Mouse (Mus musculus) cerebral cortex, adult 2 months (tissue): ENCODE data around the gene Rreb1.

Experiments used
- WGBS: fragments of 180-500 bp; shearing (Covaris S2); methylation state at CpG from one replicate; pipeline ENCODE4 v1.1.7; 2018; 5-methylcytosine and 5-hydroxymethylcytosine counted together

Rreb1 gene

DNA sequence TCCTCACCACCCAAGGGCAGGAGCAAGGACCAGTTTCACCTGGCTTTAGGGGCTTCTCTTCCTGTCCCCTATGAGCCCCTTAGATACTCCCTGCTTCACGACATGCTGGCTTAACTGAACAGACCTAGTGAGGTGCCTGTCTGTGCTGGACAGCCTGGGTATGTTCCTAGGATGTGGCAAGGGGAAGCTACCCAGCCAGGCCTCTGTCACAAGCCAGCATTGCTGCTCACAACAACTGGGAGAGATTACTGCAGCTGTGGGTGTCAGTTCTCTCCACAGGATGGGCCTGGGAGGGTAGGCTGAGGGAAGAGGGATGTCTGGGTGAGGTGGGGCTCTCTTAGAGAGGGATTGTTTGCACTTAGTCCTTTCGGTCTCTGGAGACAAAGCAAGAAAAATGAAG, 142.5 kb downstream of the Rreb1 start:
- WGBS: 81% methylated on average over 2 of the region's 2 CpGs

- 80% methylated on average over 4 of the region's 4 CpGs for WGBS
Observed at GRCm38 (mm10) chr13:37923091-37923490, 144.9 kb downstream of the Rreb1 start.

DNA sequence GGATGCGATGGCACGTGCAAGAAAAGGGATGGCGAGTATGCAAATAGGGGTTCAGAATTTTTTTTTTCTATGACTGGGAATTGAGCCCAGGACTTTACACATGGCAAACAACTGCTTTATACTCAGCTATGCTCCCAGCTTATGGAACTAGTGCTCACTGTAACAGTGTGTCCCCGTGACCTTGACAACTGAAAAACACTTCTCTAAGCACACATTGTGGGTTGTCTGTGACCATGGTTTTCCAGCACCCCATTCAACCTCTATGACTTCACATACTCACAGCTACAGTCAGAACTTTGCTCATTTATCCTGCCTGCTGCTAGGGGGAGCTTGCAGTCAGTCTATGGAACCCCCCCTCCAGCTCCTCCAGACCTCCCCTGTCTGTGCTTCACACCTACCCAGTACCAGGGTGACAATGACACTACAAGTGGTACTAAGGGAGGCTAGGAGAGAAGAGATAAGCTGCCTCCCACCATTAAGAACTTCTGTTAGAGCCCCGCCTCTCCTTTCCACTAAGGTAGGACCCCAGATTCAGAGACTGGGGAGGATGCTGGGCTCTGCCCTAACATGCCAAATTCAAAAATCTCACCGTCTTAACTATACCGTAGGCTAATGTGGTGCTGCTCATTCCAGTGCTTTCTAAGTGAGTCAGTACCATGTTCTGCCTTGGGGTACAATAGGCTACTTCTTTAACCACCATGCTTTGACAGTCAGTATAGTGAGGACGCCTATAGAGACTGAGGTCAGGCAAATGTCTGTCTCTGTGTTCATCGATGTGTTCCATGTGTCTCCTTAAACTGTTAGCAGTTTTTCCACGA, 145.7 kb downstream of the Rreb1 start:
- WGBS: 71% methylated on average over 10 of the region's 10 CpGs

DNA sequence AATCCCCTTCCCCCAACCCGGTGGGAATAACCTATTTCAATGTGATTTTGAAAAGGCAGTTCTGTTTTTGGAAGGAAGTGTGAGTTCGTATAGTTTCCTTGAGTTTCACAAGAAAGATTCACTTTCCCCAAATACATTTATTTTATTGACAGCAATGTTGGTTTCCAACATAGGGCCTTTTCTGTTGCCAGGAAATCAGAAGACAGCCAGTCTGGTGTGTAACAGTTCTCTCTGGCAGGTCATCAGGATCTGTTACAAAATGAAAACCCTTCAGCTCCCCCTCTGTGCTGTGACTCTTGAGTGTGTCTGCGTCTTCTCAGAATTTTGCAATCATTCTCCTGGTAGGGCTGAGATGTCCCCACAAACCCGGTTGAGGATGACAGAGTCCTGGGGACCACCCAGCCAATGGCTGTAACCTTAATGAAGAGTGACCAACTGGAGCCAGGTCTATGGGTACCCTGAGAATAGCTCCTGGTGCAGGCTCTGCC, 146.3 kb downstream of the Rreb1 start:
- 76% methylated on average over 4 of the region's 4 CpGs for WGBS

DNA sequence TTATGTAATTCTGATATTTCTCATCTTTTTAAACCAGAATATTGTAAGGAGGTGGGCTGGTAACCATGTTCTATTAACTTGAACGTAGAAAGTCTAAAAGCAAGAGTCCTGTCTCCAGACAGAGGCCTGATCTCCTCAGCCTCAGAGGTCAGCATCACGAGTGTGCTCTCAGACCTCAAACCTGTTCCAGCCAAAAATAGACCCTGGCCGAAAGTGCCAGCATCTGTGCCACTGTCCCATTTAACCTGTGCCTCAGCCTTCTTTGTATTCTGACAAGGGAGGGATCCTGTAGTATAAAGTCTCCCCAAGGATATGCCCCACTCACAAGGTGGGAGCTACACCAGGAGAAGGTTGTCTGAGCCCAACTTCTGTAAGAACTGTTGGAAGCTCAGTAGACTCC, 148.2 kb downstream of the Rreb1 start:
- 92% methylated on average over 3 of the region's 3 CpGs for WGBS

GRCm38 (mm10) chr13:37929532-37929931, 151.3 kb downstream of the Rreb1 start:
- 95% methylated on average over 17 of the region's 17 CpGs for WGBS

- WGBS: 84% methylated on average over 13 of the region's 13 CpGs
Observed at GRCm38 (mm10) chr13:37930091-37930490, 151.9 kb downstream of the Rreb1 start.

DNA sequence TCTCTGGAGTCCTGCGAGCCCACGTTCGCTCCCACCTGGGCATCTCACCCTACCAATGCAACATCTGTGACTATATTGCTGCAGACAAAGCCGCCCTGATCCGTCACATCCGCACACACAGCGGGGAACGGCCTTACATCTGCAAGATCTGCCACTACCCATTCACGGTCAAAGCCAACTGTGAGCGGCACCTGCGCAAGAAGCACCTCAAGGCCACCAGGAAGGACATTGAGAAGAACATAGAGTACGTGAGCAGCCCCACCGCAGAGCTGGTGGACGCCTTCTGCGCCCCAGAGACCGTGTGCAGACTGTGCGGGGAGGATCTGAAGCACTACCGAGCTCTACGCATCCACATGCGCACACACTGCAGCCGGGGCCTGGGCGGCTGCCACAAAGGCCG, 152.4 kb downstream of the Rreb1 start:
- 97% methylated on average over 23 of the region's 23 CpGs for WGBS

GRCm38 (mm10) chr13:37931210-37931922, 153.2 kb downstream of the Rreb1 start:
- WGBS: 80% methylated on average over 27 of the region's 27 CpGs

- WGBS: 73% methylated on average over 4 of the region's 4 CpGs
Observed at GRCm38 (mm10) chr13:37934075-37934474, 155.9 kb downstream of the Rreb1 start.

GRCm38 (mm10) chr13:37934920-37935319, 156.7 kb downstream of the Rreb1 start:
- 74% methylated on average over 8 of the region's 8 CpGs for WGBS

- WGBS: 62% methylated on average over 3 of the region's 3 CpGs
Observed at GRCm38 (mm10) chr13:37936351-37936750, 158.2 kb downstream of the Rreb1 start.

GRCm38 (mm10) chr13:37940167-37940566, 162.0 kb downstream of the Rreb1 start:
- WGBS: 90% methylated on average over 2 of the region's 2 CpGs

GRCm38 (mm10) chr13:37940649-37941048, 162.4 kb downstream of the Rreb1 start:
- WGBS: 80% methylated on average over 5 of the region's 5 CpGs

DNA sequence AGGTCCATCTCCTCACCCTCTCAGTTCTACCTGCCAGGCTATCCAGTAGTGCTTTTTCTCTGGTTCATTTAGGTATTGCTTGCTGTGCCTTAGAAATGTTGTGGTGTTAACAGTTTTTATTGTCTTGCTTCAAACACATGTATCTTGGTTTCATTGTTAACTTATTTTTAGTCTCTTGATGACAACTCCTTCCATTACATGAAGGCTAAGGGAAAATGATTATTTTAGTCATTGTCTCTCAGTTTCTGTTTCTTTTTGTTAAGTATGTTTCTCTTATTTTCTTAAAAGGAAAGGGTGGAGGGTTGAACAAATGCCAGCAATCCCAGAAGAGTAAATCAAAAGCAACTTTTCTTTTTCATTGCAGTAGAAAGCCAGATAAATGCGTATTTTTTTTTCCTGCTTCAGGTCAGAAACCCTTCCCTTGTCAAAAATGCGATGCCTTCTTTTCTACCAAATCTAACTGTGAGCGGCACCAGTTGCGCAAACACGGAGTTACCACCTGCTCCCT, 163.0 kb downstream of the Rreb1 start:
- 87% methylated on average over 5 of the region's 5 CpGs for WGBS

- 70% methylated on average over 17 of the region's 17 CpGs for WGBS
Observed at GRCm38 (mm10) chr13:37941950-37942886, 164.0 kb downstream of the Rreb1 start.

DNA sequence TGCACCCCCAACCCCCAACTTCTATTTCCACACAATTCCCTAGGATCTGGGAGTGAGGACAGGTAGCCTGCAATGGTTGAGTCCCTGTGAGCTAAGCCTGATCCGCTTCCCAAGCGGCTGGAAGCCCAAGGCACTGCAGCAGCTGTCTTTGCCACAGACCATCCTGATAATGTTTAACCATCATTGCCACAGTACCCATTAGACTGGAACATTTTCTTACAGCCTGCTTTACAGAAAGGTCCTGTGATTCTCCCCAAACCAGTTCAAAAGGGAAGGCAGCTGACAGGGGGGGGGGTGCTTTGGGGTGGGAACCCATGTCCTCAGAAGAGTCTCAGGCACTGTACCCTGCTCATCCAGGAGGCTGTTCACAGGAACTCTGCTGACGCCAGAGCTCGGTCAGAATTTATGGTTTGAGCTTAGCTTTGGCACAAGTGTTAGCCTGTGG, 164.7 kb downstream of the Rreb1 start:
- 72% methylated on average over 4 of the region's 4 CpGs for WGBS

GRCm38 (mm10) chr13:37943466-37943865, 165.3 kb downstream of the Rreb1 start:
- WGBS: 95% methylated on average over 3 of the region's 3 CpGs

GRCm38 (mm10) chr13:37944306-37944705, 166.1 kb downstream of the Rreb1 start:
- WGBS: 69% methylated on average over 1 of the region's 1 CpGs

- 87% methylated on average over 8 of the region's 8 CpGs for WGBS
Observed at GRCm38 (mm10) chr13:37945392-37945791, 167.2 kb downstream of the Rreb1 start.

- WGBS: 24% methylated on average over 6 of the region's 6 CpGs
Observed at GRCm38 (mm10) chr13:37946734-37947133, 168.5 kb downstream of the Rreb1 start.
